Mouse (Mus musculus) CH12.LX (cell line): ENCODE data around the gene Aes. TPM values are rescaled to one million over a fixed set of nuclear protein-coding genes. Genes with fewer than 3 reads are reported as not detected.

ENCODE experiments used
- DNase-seq: peaks from one replicate; pipeline ENCODE4 v3.0.0-alpha.2; 2013; ENCODE audit errors: extremely low read depth
- H3K27ac ChIP-seq: 2 replicates; pipeline ENCODE4 v1.5.1; 2012; ENCODE audit warnings: low read depth, mild to moderate bottlenecking, control low read depth, moderate library complexity; ENCODE audit not compliant: insufficient read depth
- H3K27me3 ChIP-seq: replicated peaks from 2 replicates; pipeline ENCODE3; 2012; ENCODE audit warnings: inconsistent platforms
- H3K36me3 ChIP-seq, 2 experiments: replicated peaks in 1 of 2; 2 replicates each; pipeline versions ENCODE3 to v1.6.1; 2012; ENCODE audit warnings: inconsistent platforms in 1 of 2, low read length in 1 of 2, mild to moderate bottlenecking in 1 of 2, mixed read lengths in 1 of 2, moderate library complexity in 1 of 2; ENCODE audit not compliant: control insufficient read depth in 1 of 2, insufficient read depth in 1 of 2
- H3K4me1 ChIP-seq, 2 experiments: 2 replicates each; pipeline ENCODE4 v1.6.1; 2012; ENCODE audit warnings: inconsistent platforms in 1 of 2, moderate library complexity in 1 of 2; ENCODE audit not compliant: insufficient read depth in 2 of 2, control insufficient read depth in 1 of 2
- H3K4me2 ChIP-seq: 2 replicates; pipeline ENCODE4 v1.6.1; 2012; ENCODE audit warnings: low read depth, mild to moderate bottlenecking, control low read depth; ENCODE audit not compliant: poor library complexity, insufficient read depth, severe bottlenecking
- H3K4me3 ChIP-seq, 3 experiments: fragments of 150-350 bp in 1 of 3; sonication (generic) in 1 of 3; replicated peaks in 1 of 3; 2 replicates each; pipeline versions ENCODE3 to v1.5.1; 2011 to 2012; ENCODE audit warnings: low read depth in 2 of 3, low read length in 2 of 3, mild to moderate bottlenecking in 2 of 3, moderate library complexity in 2 of 3, control low read depth in 1 of 3, improper control_type of control experiment in 1 of 3, inconsistent platforms in 1 of 3, mixed read lengths in 1 of 3; ENCODE audit not compliant: poor library complexity in 1 of 3
- H3K79me2 ChIP-seq: replicated peaks from 2 replicates; pipeline ENCODE4 v1.6.1; 2012; ENCODE audit warnings: mild to moderate bottlenecking, moderate library complexity; ENCODE audit not compliant: control insufficient read depth, poor library complexity, insufficient read depth, severe bottlenecking; ENCODE audit errors: extremely low read depth
- H3K9ac ChIP-seq: 2 replicates; pipeline ENCODE4 v1.6.1; 2012; ENCODE audit warnings: low read depth, mild to moderate bottlenecking, control low read depth, moderate library complexity; ENCODE audit not compliant: insufficient read depth
- H3K9me3 ChIP-seq: replicated peaks from 2 replicates; pipeline ENCODE3; 2012; ENCODE audit warnings: low read length, inconsistent platforms, mixed read lengths
- CTCF ChIP-seq, 2 experiments: IDR thresholded peaks in 1 of 2; conservative IDR thresholded peaks in 1 of 2; 2 replicates each; pipeline ENCODE4 v1.5.1; 2011 to 2012; ENCODE audit warnings: low read depth in 2 of 2, low read length in 2 of 2, improper control_type of control experiment in 1 of 2, inconsistent platforms in 1 of 2, mild to moderate bottlenecking in 1 of 2, moderate library complexity in 1 of 2
- E2F4 ChIP-seq: IDR thresholded peaks from 2 replicates; pipeline ENCODE4 v1.6.1; 2011; ENCODE audit warnings: low read depth, low read length, improper control_type of control experiment; ENCODE audit not compliant: insufficient replicate concordance
- ELF1 ChIP-seq: IDR thresholded peaks from 2 replicates; pipeline ENCODE4 v1.6.1; 2014; ENCODE audit warnings: low read depth, mild to moderate bottlenecking, inconsistent platforms, low read length, improper control_type of control experiment
- HCFC1 ChIP-seq: IDR thresholded peaks from 2 replicates; pipeline ENCODE4 v1.6.1; 2012; ENCODE audit warnings: low read depth, mild to moderate bottlenecking, inconsistent platforms, low read length, improper control_type of control experiment
- JUN ChIP-seq: IDR thresholded peaks from 2 replicates; pipeline ENCODE4 v1.6.1; 2011; ENCODE audit warnings: low read depth, mild to moderate bottlenecking, low read length, improper control_type of control experiment, moderate library complexity; ENCODE audit not compliant: insufficient read depth
- MAX ChIP-seq: IDR thresholded peaks from 2 replicates; pipeline ENCODE4 v1.6.1; 2011; ENCODE audit warnings: low read length, improper control_type of control experiment
- MXI1 ChIP-seq: IDR thresholded peaks from 2 replicates; pipeline ENCODE4 v1.6.1; 2011; ENCODE audit warnings: mild to moderate bottlenecking, low read depth, low read length, improper control_type of control experiment
- MYC ChIP-seq: IDR thresholded peaks from 2 replicates; pipeline ENCODE4 v1.6.1; 2011; ENCODE audit warnings: low read depth, mild to moderate bottlenecking, improper control_type of control experiment, low read length
- NRF1 ChIP-seq: IDR thresholded peaks from 2 replicates; pipeline ENCODE4 v1.6.1; 2014; ENCODE audit warnings: low read depth, mild to moderate bottlenecking, inconsistent platforms, low read length, improper control_type of control experiment, moderate library complexity
- PAX5 ChIP-seq: IDR thresholded peaks from 2 replicates; pipeline ENCODE4 v1.6.1; 2012; ENCODE audit warnings: low read length, inconsistent platforms, mixed read lengths
- POLR2A ChIP-seq: IDR thresholded peaks from 2 replicates; pipeline ENCODE4 v1.6.1; 2011; ENCODE audit warnings: low read depth, mild to moderate bottlenecking, improper control_type of control experiment, low read length
- TCF12 ChIP-seq: IDR thresholded peaks from 2 replicates; pipeline ENCODE4 v1.6.1; 2014; ENCODE audit warnings: low read depth, mild to moderate bottlenecking, inconsistent platforms, low read length, improper control_type of control experiment
- ZC3H11A ChIP-seq: IDR thresholded peaks from 2 replicates; pipeline ENCODE4 v1.6.1; 2012; ENCODE audit warnings: low read depth, mild to moderate bottlenecking, inconsistent platforms, low read length, improper control_type of control experiment
- ZNF384 ChIP-seq: IDR thresholded peaks from 2 replicates; pipeline ENCODE4 v1.6.1; 2012; ENCODE audit warnings: low read depth, low read length, improper control_type of control experiment, inconsistent platforms
- dilution Hi-C: fragments of 300-500 bp; cut with MboI; formaldehyde crosslinking; loops from 2 replicates; pipeline ENCODE4 v1.14.3; 2020; ENCODE audit warnings: low sequenced_read_pairs; ENCODE audit not compliant: extremely low pct_unique_long_range_greater_than_20kb, extremely low pct_ligation_motif_present
- in situ Hi-C: fragments of 300-500 bp; cut with MboI; formaldehyde crosslinking; loops from 3 replicates; pipeline ENCODE4 v1.14.3; 2019; ENCODE audit warnings: low sequenced_read_pairs, low pct_ligation_motif_present, low pct_unique_long_range_greater_than_20kb, mixed read lengths
- polyA plus RNA-seq: library from polyadenylated mRNA; unstranded; fragments of >175 nt; gene quantifications from 2 replicates; pipeline ENCODE4 v1.2.1, GENCODE M21; 2012; ENCODE audit warnings: low read depth; ENCODE audit not compliant: insufficient read length
- total RNA-seq, 2 experiments: library from RNA; depleted of rRNA; stranded (reverse); fragments of 300-350 nt in 1 of 2; fragments of >200 nt in 1 of 2; gene quantifications; 2 replicates each; pipeline ENCODE4 v1.2.3; 2012 to 2014

Aes gene
- total RNA-seq (2012; rRNA removed), result 93.5 and 114 TPM in 2 replicates
- 7.3 and 11.5 TPM in 2 replicates for total RNA-seq (2014; rRNA removed)
- 23.4 and 25.1 TPM in 2 replicates for polyA plus RNA-seq

DNA sequence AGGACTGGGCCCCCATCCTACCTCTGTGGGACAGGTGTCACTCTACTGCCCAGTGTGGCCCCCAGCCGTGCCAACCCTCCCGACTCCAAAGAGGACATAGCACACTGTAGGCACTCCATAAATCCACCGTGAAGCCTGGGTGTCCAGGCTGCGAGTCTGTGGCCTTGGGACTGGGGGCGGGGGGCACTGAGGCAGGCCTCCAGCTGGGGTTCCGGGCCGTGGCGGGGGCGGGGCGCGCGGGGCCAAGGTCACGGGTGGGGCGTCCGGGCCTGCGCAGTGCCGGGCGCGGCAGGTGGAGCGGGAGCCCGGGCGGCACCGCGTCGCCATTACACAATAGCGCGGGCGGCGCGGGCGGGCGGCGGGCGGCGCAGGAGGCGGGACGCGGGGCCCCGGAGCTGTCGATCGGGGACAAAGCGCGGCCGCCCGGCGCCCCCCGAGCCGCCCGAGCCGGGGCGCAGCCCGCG, at the start of gene Aes:
Aes (plus strand) TSS at position 326 of the 464 bp plus-strand sequence.
- Histone ChIP-seq H3K9me3 (peaks cover 5% of the 10 kb centered on the region), H3K4me1 (peaks cover 5 to 18% of the 10 kb centered on the region in 2 experiments; a peak in 3 of 4 replicates)
- dilution Hi-C loops, result no loop called here

DNA sequence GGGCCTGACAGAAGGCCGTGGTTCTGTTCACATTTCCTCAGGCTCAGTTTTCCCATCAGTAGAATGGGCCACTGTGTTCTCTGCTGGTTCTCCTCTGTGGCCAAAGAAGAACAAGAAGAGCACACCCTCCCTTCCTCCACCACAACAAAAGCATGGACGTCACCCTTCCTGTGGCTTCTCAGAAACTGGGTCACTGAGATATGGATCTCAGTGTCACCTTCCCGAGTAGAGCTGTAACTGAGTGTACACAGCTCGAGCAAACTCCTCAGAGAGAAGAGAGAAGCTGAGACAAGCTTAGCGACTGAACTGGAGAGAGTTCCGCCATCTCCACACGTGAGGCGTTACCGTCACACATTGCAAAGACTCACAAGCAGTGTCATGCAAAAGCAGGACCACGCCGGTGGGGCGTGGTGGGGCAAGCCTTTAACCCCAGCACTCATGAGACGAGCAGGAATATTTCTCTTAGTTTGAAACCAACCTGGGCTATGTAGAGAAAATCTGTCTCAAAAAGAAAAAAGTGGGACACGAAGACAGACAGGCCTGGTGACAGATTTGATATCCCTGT, 49.0 kb upstream of the Aes start:
- Histone ChIP-seq H3K4me2 (no peak overlapping the region), H3K79me2 (no peaks in the 10 kb centered on the region), H3K27me3 (no peaks in the 10 kb centered on the region), H3K4me1 (no peaks in the 10 kb centered on the region), H3K4me3 (no peak overlapping the region), H3K36me3 (peaks cover 11 to 73% of the 10 kb centered on the region in 2 experiments), H3K27ac (no peak overlapping the region), H3K9me3 (peaks cover 11% of the 10 kb centered on the region), H3K9ac (no peak overlapping the region)
- no peak for DNase-seq
- TF ChIP-seq HCFC1 (no peak), MXI1 (no peak), POLR2A (no peak), CTCF (conservative IDR thresholded peaks at IDR 0.05 in 1 of 2, IDR thresholded peaks at IDR 0.05 in 1 of 2; ENCODE audit: low read depth in 2 of 2, low read length in 2 of 2) (no peak), ZC3H11A (no peak), ZNF384 (no peak), TCF12 (no peak), MAX (no peak), ELF1 (no peak), JUN (no peak), E2F4 (no peak), NRF1 (no peak), MYC (no peak)
- in situ Hi-C loops (no loop called here), dilution Hi-C loops (no loop called here)

More for the DNA sequence above, at the start of gene Aes:
- peak within 1 kb of the TSS; percentile 75 for H3K9ac ChIP-seq
- peaks cover 57% of the 10 kb centered on the region for H3K27me3 ChIP-seq
- DNase-seq, result no peak
- peaks cover 0 to 4% of the 10 kb centered on the region in 2 experiments for H3K36me3 ChIP-seq
- peak within 1 kb of the TSS; percentile 30; the same call in 1 of the 2 replicates for H3K27ac ChIP-seq
- no peak for TF ChIP-seq PAX5
- peak; percentile 74 for TF ChIP-seq NRF1
- peak; percentile 28; the same call in 1 of the 2 replicates for TF ChIP-seq POLR2A
- in situ Hi-C loops, result no loop called here
- peak within 1 kb of the TSS; percentile 47 to 80 (median 76) for H3K4me3 ChIP-seq
- peak within 1 kb of the TSS; percentile 84 for H3K4me2 ChIP-seq
- peaks cover 14% of the 10 kb centered on the region; the same call in 1 of the 2 replicates for H3K79me2 ChIP-seq
